Mouse (Mus musculus) thymus, postnatal 14 days (tissue): ENCODE data around the gene Tbxa2r.

Source experiments
- DNase-seq: peaks from one replicate; pipeline ENCODE4 v3.0.0; 2021

Tbxa2r gene

DNA sequence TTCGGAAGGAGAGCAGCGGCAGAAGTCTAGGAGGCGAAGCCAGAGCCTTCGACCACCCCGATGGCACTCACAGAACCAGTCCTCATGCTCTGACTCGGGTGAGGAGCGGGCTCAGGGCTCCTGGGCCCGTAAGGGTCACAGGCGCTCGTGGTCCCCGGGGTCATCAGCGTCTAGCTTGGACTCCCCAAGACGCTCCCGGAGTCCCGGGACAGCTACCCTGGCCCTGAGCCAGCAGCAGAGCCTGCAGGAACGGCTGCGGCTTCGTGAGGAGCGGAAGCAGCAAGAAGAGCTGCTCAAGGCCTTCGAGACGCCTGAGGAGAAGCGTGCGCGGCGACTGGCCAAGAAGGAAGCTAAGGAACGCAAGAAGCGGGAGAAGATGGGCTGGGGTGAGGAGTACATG, 6.1 kb upstream of the Tbxa2r start:
- DNase-seq = no peak

DNA sequence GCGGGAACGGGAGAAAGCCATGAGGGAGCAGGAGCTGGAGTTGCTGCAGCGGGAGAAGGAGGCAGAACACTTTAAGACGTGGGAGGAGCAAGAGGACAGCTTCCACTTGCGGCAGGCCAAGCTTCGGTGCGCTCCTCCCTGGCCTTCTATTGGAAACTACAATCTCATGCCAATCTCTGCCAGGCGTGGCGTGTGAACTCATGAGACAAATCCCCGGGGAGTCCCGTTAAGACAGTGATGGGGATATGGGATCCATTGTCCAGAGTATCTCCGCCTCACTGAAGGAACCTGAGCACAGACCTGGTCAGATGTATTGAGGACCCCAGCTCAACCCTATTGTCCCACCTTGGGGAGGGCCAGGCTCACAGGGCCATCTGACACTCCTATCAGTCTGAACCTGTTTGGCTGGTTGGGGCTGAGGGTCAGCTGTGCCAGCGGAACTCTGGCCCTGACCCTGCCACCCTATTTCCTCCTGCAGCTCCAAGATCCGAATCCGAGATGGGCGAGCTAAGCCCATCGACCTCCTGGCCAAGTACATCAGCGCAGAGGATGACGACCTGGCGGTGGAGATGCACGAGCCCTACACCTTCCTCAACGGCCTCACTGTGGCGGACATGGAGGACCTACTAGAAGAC, 5.3 kb upstream of the Tbxa2r start:
- no peak for DNase-seq

DNA sequence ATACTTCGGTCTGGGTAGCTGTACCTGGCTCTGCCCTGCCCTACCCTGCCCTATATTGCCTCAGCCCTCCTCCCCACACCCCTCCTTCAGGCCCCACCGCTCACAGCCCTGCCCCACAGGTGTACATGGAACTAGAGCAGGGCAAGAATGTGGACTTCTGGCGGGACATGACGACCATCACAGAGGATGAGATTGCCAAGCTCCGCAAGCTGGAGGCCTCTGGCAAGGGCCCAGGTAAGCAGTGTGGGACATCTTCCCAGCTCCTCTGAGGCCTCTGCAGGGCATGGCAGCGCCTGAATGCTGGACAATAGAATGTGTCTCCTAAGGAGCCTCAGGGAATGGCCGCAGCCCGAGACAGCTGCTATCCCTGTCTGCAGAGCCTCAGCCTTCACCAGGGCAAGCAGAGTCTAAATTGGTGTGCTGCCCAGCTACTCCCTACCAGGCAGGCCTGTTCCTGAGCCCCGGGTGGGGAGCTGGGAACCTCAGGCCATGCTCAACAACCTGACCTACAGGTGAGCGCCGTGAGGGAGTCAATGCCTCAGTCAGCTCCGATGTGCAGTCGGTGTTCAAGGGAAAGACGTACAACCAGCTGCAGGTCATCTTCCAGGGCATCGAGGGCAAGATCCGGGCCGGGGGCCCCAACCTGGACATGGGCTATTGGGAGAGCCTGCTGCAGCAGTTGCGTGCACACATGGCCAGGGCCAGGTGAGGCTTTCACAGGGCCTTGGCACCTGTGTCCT, 4.6 kb upstream of the Tbxa2r start:
- no peak for DNase-seq

DNA sequence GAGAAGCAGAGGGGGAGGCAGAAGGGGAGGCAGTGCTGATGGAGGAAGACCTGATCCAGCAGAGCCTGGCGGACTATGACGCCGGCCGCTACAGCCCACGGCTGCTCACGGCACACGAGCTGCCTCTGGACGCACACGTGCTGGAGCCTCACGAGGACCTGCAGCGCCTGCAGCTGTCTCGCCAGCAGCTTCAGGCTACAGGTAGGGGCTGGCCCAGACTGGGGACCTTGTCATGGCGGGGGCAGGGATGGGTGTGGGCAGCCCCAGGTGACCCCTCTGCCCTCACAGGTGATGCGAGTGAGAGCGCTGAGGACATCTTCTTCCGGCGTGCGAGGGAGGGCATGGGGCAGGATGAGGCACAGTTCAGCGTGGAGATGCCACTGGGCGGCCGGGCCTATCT, 3.4 kb upstream of the Tbxa2r start:
- DNase-seq = no peak

DNA sequence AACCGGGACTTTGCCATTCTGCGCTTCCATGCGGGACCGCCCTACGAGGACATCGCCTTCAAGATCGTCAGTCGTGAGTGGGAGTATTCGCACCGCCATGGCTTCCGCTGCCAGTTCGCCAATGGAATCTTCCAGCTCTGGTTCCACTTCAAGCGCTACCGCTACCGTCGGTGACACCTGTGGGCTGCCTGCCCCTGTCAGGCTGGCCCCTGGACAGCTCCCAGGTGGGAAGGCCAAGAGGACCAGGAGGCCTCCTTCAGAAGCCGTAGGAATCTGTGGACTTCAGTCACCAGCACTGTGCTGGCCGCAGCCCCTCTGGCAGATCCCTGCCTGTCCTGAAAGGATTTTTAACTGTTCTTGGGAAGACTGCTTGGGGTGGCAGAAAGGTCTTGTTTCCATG, 2.8 kb upstream of the Tbxa2r start:
- no peak for DNase-seq

DNA sequence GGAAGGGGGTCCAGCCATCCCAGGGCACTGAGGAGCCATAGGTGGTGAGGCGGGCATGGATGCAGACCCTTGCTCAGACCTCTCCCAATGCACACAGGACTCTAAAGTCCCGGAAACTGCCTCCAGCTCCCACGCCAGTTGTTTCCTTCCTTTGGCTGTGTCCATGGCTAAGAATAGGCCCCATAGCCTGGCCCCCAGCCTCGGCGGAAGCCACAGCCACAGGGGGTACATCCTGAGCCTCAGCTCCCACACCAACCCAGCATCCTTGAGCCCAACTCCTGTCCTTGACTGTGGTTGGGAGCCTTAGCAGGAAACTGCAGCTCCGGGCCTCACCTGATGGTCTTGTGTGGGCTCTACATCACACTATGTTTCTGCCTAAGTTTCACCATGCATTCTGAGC, 1.7 kb upstream of the Tbxa2r start:
- DNase-seq = peak; percentile 57

DNA sequence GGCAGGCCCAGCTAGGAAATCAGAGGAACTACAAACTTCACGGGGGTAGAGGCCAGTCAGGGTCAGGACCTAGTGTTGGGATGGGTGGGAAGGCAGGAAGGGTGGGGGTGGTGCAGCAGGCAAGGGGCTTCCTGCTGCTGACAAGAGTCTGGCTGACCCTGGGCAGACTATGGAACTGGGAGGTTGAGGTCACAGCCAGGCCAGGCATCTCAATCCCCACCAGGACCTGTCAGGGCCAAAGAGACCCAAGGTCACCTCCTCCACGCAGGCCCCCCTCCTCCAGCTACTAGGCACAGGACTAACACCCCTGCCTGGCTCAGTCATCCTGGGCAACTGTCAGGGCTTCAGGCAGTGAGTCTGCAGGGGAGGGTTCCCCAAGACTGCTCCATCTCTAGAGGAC, 572 bp upstream of the Tbxa2r start:
- peak; percentile 47 for DNase-seq

DNA sequence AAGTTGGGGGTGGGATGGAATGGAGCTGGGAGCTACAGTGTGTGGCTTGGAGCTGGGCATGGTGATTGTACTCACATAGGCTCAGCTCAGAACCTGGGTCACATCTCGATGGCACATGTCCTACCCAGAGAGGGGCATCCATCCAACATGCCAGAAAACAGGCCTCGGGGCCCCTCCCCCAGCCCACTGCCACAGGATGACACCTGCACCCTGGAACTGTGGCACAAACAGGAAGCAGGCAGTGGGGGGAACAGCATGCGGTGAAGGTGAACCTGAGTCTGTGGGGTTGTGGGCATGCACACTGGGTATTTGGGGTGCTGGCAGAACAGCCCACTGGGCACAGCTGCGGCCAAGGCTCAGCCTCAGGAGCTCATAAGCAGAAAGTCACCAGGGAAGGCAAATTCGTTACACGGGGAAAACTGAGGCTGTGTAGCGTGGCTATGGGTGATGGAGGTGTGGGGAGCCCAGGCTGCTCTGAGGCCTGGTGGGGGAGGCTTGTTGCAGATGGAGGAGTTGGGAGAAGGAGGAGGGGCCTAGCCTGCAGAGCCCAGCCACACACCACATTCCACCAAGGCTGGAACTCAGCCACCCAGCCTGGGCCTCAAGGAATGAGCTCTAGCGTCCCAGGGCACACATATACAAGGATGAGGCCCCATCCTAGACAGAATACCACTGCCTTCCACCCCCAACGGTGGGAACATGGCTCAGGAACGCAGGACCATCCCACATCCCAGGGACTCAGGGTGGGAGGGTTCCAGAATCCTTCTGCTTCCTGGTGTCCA, 854 bp downstream of the Tbxa2r start:
- peak; percentile 93 for DNase-seq

DNA sequence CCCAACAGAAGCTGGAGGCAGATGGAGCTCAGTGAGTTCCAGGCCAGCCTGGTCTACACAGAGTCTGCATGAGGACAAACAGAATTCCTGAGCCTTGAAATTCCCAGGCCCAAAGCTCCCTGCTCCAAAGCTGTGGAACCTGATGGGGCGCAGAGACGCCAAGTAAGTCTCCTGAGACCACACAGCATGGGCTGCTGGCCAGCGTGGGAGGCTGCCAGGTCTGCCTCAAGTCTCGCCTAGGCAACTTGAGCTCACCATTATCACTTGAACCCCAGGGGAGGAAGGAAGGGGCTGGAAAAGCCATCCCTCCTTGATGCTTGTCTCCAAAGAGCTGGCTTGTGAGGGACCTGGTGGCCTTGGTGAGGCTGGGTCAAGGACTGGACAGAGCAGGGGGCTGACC, 1.5 kb downstream of the Tbxa2r start:
- DNase-seq = no peak

DNA sequence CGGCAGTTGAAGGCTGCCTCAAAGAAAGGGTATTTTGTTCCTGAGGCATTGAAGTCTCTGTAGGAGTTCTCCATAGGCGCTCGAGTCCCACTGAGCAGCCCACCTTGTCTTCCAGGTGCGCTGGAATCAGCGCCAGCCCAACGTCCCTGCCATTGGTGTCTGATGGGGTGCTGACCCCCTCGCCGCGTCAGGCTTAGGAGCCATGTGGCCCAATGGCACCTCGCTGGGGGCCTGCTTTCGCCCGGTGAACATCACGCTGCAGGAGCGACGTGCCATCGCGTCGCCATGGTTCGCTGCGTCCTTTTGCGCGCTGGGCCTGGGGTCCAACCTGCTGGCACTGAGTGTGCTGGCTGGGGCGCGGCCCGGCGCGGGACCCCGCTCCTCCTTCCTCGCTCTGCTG, 3.7 kb downstream of the Tbxa2r start:
- no peak for DNase-seq

DNA sequence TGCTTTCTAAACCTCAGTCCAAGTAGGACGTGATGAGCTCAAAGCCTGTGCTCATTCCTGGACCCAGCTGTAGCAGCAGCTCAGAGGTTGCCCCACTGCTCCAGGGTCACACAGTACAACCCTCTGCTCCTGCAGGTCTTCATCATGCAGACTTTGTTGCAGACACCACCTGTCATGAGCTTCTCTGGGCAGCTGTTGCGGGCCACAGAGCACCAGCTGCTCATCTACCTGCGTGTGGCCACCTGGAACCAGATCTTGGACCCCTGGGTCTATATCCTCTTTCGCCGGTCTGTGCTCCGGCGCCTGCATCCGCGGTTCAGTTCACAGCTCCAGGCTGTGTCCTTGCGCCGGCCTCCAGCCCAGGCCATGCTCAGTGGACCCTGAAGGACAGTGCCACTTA, 5.8 kb downstream of the Tbxa2r start:
- no peak for DNase-seq

DNA sequence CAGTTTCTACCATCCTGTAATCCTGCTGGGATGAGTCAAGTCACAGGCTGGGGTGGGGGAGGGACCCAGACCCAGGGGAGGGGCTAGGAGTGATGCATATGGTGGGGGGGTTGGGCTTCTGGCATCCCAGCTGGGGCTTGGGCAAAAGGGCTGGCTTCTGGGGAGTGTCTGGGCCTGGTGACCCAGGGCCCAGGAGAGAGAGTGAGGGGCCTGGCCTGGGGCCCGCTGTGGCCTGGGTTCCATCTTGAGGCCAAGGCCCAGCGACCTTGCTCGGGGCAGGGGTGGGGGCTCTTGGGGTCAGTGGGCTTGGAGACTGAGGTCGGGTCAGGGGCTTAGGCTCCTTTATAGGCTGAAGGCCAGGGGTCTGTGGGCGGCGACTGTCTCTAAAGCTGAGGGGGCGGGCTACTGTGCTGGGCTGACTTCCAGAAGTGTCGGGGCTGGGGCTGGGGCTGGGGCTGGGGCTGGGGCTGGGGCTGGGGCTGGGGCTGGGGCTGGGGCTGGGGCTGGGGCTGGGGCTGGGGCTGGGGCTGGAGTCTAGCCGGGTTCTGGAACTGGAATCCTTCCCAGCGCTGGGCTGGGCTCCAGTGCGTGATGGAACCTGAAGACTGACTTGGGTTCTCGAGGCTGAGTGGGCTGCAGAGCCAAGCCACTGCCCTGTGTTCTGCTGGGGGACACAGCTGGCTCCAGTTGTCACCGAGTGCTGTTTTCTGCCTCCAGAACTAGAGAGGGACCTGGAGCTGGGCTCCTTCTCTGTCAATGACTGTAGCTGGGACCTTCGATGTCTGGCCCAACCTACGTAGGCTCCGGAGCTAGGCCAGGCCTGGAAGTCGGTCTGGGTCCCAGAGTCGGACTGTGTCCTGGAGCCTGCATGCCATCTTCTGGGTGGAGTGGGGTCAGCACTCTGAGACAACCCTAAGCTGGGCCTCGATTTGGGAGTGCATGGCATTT, 7.1 kb downstream of the Tbxa2r start:
- no peak for DNase-seq

DNA sequence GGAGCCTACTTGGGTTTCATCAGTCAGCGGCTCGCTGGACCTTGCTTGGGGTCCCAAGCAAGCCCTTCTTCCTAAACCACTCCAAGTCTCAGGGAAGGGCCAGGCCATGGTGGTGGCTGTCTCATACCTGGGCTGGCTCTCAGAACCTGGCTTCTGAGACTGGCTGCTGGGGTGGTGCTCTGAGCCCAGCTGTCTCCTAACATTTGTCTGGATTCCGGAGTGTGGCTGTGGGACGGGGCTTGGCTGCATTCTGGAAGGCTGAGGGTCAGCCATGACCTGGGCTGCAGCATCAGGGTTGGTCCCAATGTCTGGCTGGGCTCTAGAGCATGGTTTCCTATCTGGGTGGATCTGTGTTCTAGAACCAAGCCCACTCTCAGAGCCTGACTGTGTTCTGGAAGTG, 8.0 kb downstream of the Tbxa2r start:
- DNase-seq = no peak

DNA sequence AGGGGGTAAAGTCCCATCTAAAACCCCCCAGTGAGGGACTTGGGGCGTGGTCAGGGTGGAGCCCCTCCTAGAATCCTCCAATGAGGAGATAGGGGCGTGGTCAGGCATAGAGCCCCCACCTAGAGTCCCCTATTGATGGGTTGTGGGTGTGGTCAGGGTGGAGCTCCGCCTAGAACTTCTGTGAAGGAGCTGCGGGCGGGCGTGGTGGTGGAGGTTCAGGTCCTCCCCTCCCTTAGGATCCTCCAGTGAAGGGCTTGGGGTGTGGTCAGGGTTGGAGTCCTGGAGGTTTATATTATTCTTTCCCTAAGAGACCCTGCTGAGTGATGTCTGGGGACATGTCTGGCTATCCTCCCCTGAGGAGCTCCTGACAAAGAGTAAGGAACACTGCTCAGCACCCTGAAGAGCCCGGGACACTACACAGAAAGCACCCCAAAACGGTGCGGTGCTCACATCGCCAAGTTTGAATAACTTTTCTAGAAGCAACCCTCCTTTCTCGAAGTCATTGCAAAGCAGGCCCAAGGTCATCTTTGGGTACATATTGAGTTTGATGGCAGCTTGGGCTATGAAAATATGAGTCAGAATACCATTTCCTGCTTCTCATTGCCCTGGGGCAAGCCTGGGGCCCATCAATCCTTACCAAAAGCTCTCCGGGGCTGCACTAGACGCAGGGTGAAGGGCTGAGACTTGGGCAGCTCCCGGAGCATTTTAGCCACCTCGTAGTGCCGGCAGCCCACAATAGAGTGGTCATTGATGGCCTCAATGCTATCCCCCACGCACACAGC, 12.2 kb downstream of the Tbxa2r start:
- DNase-seq = no peak

DNA sequence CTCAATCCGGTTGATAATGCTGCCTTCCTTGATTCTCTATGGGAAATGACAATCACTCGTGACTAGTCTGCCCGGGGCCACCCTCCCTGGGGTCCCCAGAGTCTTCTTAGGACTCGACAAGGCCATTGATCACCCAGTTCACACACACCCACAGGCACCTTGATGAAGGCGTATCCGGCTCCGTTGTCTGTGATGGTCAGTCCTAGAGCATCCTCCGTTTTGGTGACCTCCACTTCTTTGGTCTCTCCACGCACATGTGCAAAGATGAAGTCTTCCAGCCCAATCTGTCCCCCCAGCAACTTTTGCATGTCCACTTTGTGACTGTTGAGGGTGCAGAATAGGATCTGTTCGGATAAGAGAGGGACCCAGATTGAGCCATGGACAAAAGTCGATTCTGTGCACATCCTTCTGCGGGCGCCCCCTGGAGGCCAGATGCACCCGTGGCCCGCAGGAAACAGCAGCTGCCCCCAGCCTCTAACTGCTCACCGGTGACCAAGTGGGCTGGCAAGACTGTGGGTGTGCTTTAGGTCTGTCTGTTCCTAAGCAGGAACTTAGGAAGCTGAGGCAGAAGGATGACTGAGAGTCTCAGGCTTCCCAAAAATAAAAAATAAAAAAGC, 12.9 kb downstream of the Tbxa2r start:
- DNase-seq = peak; percentile 87

DNA sequence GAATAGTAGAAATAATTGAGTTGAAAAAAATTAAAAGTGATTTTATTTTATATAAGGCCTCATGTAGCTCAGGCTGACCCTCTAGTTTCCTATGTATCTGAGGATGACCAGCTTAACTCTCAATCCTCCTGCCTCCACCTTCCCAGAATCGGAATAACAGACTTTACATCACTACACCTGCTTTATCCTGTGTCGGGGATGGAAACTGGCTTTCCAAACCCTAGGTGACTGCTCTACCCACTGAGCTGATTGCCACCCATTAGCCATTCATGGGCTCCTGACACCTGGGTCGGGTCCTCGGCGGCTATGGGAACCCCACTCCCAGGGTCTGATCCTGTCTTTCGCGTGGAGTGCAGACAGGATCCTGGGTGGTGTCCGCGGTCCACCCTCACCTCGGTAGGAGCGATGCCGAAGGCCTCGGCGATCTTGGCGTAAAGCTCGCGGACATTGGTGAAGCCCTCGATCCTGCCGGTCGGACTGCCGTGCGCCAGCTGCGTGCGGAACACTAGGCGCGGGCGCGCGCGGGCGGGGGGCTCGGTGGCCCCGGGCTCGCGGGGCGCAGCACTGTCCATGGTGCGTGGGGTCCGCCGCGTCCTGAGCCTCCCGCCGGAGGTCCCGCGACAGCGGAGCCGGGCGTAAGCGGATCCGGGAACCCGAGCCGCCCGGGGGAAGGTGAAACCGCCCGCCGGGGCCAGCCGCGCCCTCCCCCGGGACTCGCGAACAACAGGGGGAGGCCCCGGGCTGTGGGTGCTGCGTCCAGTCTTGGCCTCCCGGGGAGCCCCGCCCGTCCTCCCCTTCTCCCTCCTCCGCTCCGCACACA, 14.4 kb downstream of the Tbxa2r start, which contains the start of gene Gipc3:
TSS of gene Gipc3 (minus strand) at position 581 of the 820 bp plus-strand sequence.
- DNase-seq = peak; percentile 32

DNA sequence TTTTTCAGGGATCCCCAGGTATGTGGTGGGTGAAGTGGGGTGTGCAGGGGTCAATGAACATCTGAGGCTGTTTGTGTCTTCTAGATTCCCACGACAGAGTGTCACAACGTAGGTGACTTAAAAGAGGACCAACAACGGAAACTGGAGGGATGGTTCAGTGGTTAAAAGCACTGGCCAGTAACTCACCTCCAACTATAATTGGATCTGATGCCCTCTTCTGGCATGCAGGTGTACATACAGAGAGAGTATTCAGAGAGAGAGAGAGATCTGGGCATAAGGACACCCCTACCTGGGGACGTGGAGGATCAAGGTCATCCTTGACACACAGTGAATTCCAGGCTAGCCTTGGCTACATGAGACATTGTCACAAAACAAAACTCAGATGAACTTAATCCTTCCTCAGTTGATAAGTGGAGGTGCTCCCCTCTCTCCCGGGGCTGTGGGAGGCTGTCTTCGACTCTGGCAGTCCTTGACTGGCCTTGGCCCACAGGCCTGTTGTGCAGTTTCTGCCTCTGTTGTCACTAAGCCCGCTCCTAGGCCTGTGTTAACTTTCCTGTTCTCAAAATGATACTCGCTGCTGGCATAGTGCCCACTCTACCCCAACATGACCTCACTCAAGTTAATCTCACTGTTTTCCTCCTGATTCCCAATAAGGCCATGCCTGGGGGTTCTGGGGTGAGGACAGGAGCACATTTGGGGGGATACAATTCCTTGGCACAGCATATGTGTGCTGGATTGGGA, 16.1 kb downstream of the Tbxa2r start:
- no peak for DNase-seq

DNA sequence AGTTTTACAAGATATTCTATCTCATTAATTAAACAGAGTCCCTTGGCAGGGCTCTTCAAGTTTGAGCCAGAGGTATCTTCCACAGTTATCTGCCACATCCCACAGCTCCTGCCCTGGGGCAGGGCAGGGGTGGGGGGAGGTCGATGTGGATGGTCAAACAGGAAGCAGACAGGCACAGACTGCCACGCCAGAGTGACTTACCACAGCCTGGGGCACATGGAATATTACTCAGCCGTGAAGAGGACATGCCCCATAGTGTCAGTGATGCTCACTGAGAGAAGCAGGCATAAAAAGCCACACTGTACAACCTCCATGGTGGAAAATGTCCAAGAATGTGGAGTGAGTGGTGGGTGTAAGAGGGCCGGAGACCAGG, 16.6 kb downstream of the Tbxa2r start:
- DNase-seq = no peak

DNA sequence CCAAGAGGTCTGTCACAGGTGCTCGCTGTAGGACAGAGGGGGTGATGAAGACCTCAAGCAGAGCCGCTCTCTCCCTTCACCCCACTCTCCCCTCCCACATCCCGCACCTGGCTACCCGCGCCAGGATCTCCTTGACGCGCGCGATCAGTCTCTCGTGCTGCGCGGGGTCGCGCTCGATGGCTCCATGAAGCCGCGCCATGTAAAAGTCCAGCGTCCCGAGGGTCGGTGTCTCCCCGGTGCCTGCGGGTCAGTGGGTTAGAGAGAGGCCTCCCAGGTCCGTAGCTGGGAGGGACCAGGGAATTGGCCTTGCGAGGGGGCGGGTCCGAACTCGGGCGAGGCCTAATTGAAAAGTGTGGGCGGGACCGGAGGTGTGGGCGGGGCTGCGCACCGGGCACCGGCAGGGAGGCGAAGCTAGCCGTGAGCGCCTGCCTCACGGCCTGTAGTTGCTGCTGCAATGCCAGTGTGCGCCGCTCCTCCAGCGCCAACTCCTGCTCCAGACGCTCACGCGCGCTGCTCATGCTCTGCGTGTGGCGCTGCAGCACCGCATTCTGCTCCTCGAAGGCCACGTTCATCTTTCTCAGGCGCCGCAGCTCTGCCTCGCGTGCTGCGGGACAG, 18.0 kb downstream of the Tbxa2r start:
- peak; percentile 49 for DNase-seq
